Mouse (Mus musculus) MEL (cell line): ENCODE data around the gene Glrp1. TPM values are rescaled to one million over a fixed set of nuclear protein-coding genes. Genes with fewer than 3 reads are reported as not detected.

Source experiments
- DNase-seq: peaks from one replicate; pipeline ENCODE4 v3.0.0; 2011; ENCODE audit warnings: low read depth, low spot score
- H3K27ac ChIP-seq: 2 replicates; pipeline ENCODE4 v1.5.1; 2012; ENCODE audit warnings: low read depth, mild to moderate bottlenecking, control low read depth, low read length, moderate library complexity; ENCODE audit not compliant: control insufficient read depth
- H3K27me3 ChIP-seq, 2 experiments: fragments of 150-350 bp in 1 of 2; sonication (generic) in 1 of 2; 2 replicates each; pipeline ENCODE4 v1.6.1; 2012; ENCODE audit warnings: low read length in 2 of 2, mild to moderate bottlenecking in 2 of 2, improper control_type of control experiment in 1 of 2, moderate library complexity in 1 of 2; ENCODE audit not compliant: insufficient read depth in 2 of 2, control insufficient read depth in 1 of 2
- H3K36me3 ChIP-seq, 2 experiments: 2 replicates each; pipeline ENCODE4 v1.6.1; 2012 to 2014; ENCODE audit warnings: low read length in 2 of 2, improper control_type of control experiment in 1 of 2, inconsistent platforms in 1 of 2, mild to moderate bottlenecking in 1 of 2; ENCODE audit not compliant: insufficient read depth in 2 of 2, control insufficient read depth in 1 of 2
- H3K4me1 ChIP-seq, 2 experiments: fragments of 150-350 bp in 1 of 2; sonication (generic) in 1 of 2; 2 replicates each; pipeline ENCODE4 v1.6.1; 2012; ENCODE audit warnings: low read length in 2 of 2, improper control_type of control experiment in 1 of 2, mild to moderate bottlenecking in 1 of 2; ENCODE audit not compliant: insufficient read depth in 2 of 2, control insufficient read depth in 1 of 2
- H3K4me3 ChIP-seq, 2 experiments: fragments of 150-350 bp in 1 of 2; sonication (generic) in 1 of 2; 2 replicates each; pipeline ENCODE4 v1.5.1; 2012; ENCODE audit warnings: low read depth in 2 of 2, low read length in 2 of 2, mild to moderate bottlenecking in 2 of 2, moderate library complexity in 2 of 2, control low read depth in 1 of 2, improper control_type of control experiment in 1 of 2; ENCODE audit not compliant: control insufficient read depth in 1 of 2, insufficient read depth in 1 of 2
- H3K79me2 ChIP-seq: 2 replicates; pipeline ENCODE4 v1.6.1; 2012; ENCODE audit warnings: mild to moderate bottlenecking, low read length, moderate library complexity; ENCODE audit not compliant: control insufficient read depth, poor library complexity, insufficient read depth
- H3K9ac ChIP-seq: 2 replicates; pipeline ENCODE4 v1.6.1; 2012; ENCODE audit warnings: low read depth, mild to moderate bottlenecking, control low read depth, low read length, moderate library complexity; ENCODE audit not compliant: control insufficient read depth, poor library complexity, severe bottlenecking
- H3K9me3 ChIP-seq: fragments of 150-350 bp; sonication (generic); replicated peaks from 2 replicates; pipeline ENCODE4 v1.6.1; 2012; ENCODE audit warnings: mild to moderate bottlenecking, low read length, improper control_type of control experiment, moderate library complexity; ENCODE audit not compliant: insufficient read depth
- BHLHE40 ChIP-seq: IDR thresholded peaks from 2 replicates; pipeline ENCODE4 v1.6.1; 2012; ENCODE audit warnings: low read depth, mild to moderate bottlenecking, inconsistent platforms, low read length, improper control_type of control experiment, borderline replicate concordance
- E2F4 ChIP-seq: IDR thresholded peaks from 2 replicates; pipeline ENCODE4 v1.6.1; 2011; ENCODE audit warnings: low read depth, low read length, improper control_type of control experiment, borderline replicate concordance
- ELF1 ChIP-seq: IDR thresholded peaks from 2 replicates; pipeline ENCODE4 v1.6.1; 2014; ENCODE audit warnings: low read depth, mild to moderate bottlenecking, inconsistent platforms, low read length, improper control_type of control experiment, moderate library complexity
- EP300 ChIP-seq, 2 experiments: IDR thresholded peaks; 2 replicates each; pipeline ENCODE4 v1.6.1; 2011; ENCODE audit warnings: improper control_type of control experiment in 2 of 2, low read length in 2 of 2, low read depth in 1 of 2, mild to moderate bottlenecking in 1 of 2
- ETS1 ChIP-seq: IDR thresholded peaks from 2 replicates; pipeline ENCODE4 v1.6.1; 2012; ENCODE audit warnings: low read depth, mild to moderate bottlenecking, inconsistent platforms, low read length, improper control_type of control experiment, moderate library complexity
- GATA1 ChIP-seq: IDR thresholded peaks from 2 replicates; pipeline ENCODE4 v1.6.1; 2011; ENCODE audit warnings: low read depth, low read length, improper control_type of control experiment
- HCFC1 ChIP-seq: IDR thresholded peaks from 2 replicates; pipeline ENCODE4 v1.6.1; 2012; ENCODE audit warnings: low read depth, mild to moderate bottlenecking, inconsistent platforms, low read length, improper control_type of control experiment, moderate library complexity
- KAT2A ChIP-seq: conservative IDR thresholded peaks from 2 replicates; pipeline ENCODE4 v1.6.1; 2012; ENCODE audit warnings: low read depth, low read length, improper control_type of control experiment, inconsistent platforms
- MEF2A ChIP-seq: IDR thresholded peaks from 2 replicates; pipeline ENCODE4 v1.6.1; 2014; ENCODE audit warnings: low read depth, mild to moderate bottlenecking, inconsistent platforms, low read length, improper control_type of control experiment; ENCODE audit not compliant: poor library complexity, insufficient replicate concordance, severe bottlenecking; ENCODE audit errors: extremely low read depth
- MYB ChIP-seq: IDR thresholded peaks from 2 replicates; pipeline ENCODE4 v1.6.1; 2011; ENCODE audit warnings: mild to moderate bottlenecking, low read depth, low read length, improper control_type of control experiment
- MYC ChIP-seq: IDR thresholded peaks from 2 replicates; pipeline ENCODE4 v1.6.1; 2011; ENCODE audit warnings: low read depth, mild to moderate bottlenecking, low read length, improper control_type of control experiment, moderate library complexity
- NELFE ChIP-seq: IDR thresholded peaks from 2 replicates; pipeline ENCODE4 v1.6.1; 2011; ENCODE audit warnings: low read depth, low read length, improper control_type of control experiment
- POLR2A ChIP-seq, 2 experiments: IDR thresholded peaks; 2 replicates each; pipeline ENCODE4 v1.6.1; 2011 to 2012; ENCODE audit warnings: low read length in 2 of 2, mild to moderate bottlenecking in 2 of 2, control low read depth in 1 of 2, improper control_type of control experiment in 1 of 2, low read depth in 1 of 2, moderate library complexity in 1 of 2; ENCODE audit not compliant: control insufficient read depth in 1 of 2, insufficient read depth in 1 of 2, poor library complexity in 1 of 2
- POLR2AphosphoS2 ChIP-seq: IDR thresholded peaks from 2 replicates; pipeline ENCODE4 v1.6.1; 2011; ENCODE audit warnings: low read length, improper control_type of control experiment
- POLR2AphosphoS5 ChIP-seq: IDR thresholded peaks from 2 replicates; pipeline ENCODE4 v1.6.1; 2012; ENCODE audit warnings: low read depth, borderline replicate concordance, mild to moderate bottlenecking, inconsistent platforms, low read length, moderate library complexity, mixed read lengths
- RAD21 ChIP-seq: IDR thresholded peaks from 2 replicates; pipeline ENCODE4 v1.6.1; 2011; ENCODE audit warnings: mild to moderate bottlenecking, low read depth, low read length, improper control_type of control experiment
- RCOR1 ChIP-seq: IDR thresholded peaks from 2 replicates; pipeline ENCODE4 v1.6.1; 2012; ENCODE audit warnings: low read depth, mild to moderate bottlenecking, inconsistent platforms, low read length, improper control_type of control experiment
- SIN3A ChIP-seq: IDR thresholded peaks from 2 replicates; pipeline ENCODE4 v1.6.1; 2012; ENCODE audit warnings: low read length, improper control_type of control experiment, inconsistent platforms
- TAL1 ChIP-seq: IDR thresholded peaks from 2 replicates; pipeline ENCODE4 v1.6.1; 2012; ENCODE audit warnings: mild to moderate bottlenecking, inconsistent platforms, low read length, moderate library complexity, mixed read lengths
- TBP ChIP-seq: IDR thresholded peaks from 2 replicates; pipeline ENCODE4 v1.8.0; 2011; ENCODE audit warnings: low read depth, low read length, improper control_type of control experiment
- TCF12 ChIP-seq: IDR thresholded peaks from 2 replicates; pipeline ENCODE4 v1.6.1; 2014; ENCODE audit warnings: low read depth, mild to moderate bottlenecking, inconsistent platforms, low read length, improper control_type of control experiment, moderate library complexity
- USF1 ChIP-seq: IDR thresholded peaks from 2 replicates; pipeline ENCODE4 v1.6.1; 2014; ENCODE audit warnings: low read depth, mild to moderate bottlenecking, inconsistent platforms, low read length, improper control_type of control experiment, moderate library complexity
- ZKSCAN1 ChIP-seq: IDR thresholded peaks from 2 replicates; pipeline ENCODE4 v1.6.1; 2012; ENCODE audit warnings: low read depth, mild to moderate bottlenecking, inconsistent platforms, low read length, improper control_type of control experiment, moderate library complexity
- ZMIZ1 ChIP-seq: IDR thresholded peaks from 2 replicates; pipeline ENCODE4 v1.6.1; 2012; ENCODE audit warnings: low read depth, mild to moderate bottlenecking, inconsistent platforms, low read length, improper control_type of control experiment, moderate library complexity
- ZNF384 ChIP-seq: IDR thresholded peaks from 2 replicates; pipeline ENCODE4 v1.6.1; 2012; ENCODE audit warnings: low read depth, mild to moderate bottlenecking, inconsistent platforms, low read length, improper control_type of control experiment
- polyA plus RNA-seq, 2 experiments: library from polyadenylated mRNA; stranded (reverse) in 1 of 2; unstranded in 1 of 2; fragments of >175 nt in 1 of 2; fragments of >200 nt in 1 of 2; gene quantifications; 2 replicates each; pipeline versions ENCODE4 v1.2.1 to v1.2.4; 2012; ENCODE audit warnings: low replicate concordance in 2 of 2, low read depth in 1 of 2; ENCODE audit not compliant: insufficient read length in 2 of 2, insufficient read depth in 1 of 2, missing spikeins in 1 of 2
- total RNA-seq: library from RNA; depleted of rRNA; stranded (reverse); fragments of 300-350 nt; gene quantifications from 2 replicates; pipeline ENCODE4 v1.2.3, GENCODE M21; 2012

The Glrp1 gene
- total and polyA plus RNA-seq, 3 experiments = not detected

- no peak for TF ChIP-seq USF1
- no peak for TF ChIP-seq ZMIZ1
- TF ChIP-seq EP300 (IDR thresholded peaks at IDR 0.05; ENCODE audit: low read depth in 1 of 2, low read length in 2 of 2) = no peak
- no peak for TF ChIP-seq TAL1
- TF ChIP-seq POLR2AphosphoS2 = no peak
- TF ChIP-seq ZKSCAN1 = no peak
- no peak for TF ChIP-seq GATA1
- no peaks in the 10 kb centered on the region for H3K79me2 ChIP-seq
- H3K36me3 ChIP-seq = peaks cover 0 to 2% of the 10 kb centered on the region in 2 experiments; a peak in 2 of 4 replicates
- no peak overlapping the region for H3K9ac ChIP-seq
- H3K9me3 ChIP-seq = no peaks in the 10 kb centered on the region
- no peaks in the 10 kb centered on the region for H3K27me3 ChIP-seq
- H3K4me3 ChIP-seq = no peak overlapping the region
- no peak overlapping the region for H3K27ac ChIP-seq
- DNase-seq = no peak
- peaks cover 0 to 5% of the 10 kb centered on the region in 2 experiments; a peak in 2 of 4 replicates for H3K4me1 ChIP-seq
These were observed 33.2 kb downstream of the Glrp1 start for GRCm38 (mm10) chr1:88476554-88477085.

GRCm38 (mm10) chr1:88475502-88475953, 34.3 kb downstream of the Glrp1 start:
- peak; percentile 31; the same call in 1 of the 2 replicates for TF ChIP-seq ETS1
- TF ChIP-seq GATA1 = peak; percentile 45
- TF ChIP-seq BHLHE40 = no peak; the same call in 1 of the 2 replicates
- H3K27ac ChIP-seq = no peak overlapping the region
- H3K4me1 ChIP-seq = peaks cover 0 to 2% of the 10 kb centered on the region in 2 experiments; a peak in 1 of 4 replicates
- no peaks in the 10 kb centered on the region for H3K79me2 ChIP-seq
- no peaks in the 10 kb centered on the region for H3K9me3 ChIP-seq
- H3K9ac ChIP-seq = no peak overlapping the region
- H3K36me3 ChIP-seq = peaks cover 0 to 2% of the 10 kb centered on the region in 2 experiments; a peak in 2 of 4 replicates
- 0 out of 4 replicates have a peak overlapping the region, but pooled peaks of 1 of the 2 experiments have one; percentile 5 for H3K4me3 ChIP-seq
- H3K27me3 ChIP-seq = no peaks in the 10 kb centered on the region
- peak; percentile 42 for DNase-seq

GRCm38 (mm10) chr1:88474598-88474997, 35.3 kb downstream of the Glrp1 start:
- H3K9ac ChIP-seq = no peak overlapping the region
- peaks cover 0 to 2% of the 10 kb centered on the region in 2 experiments; a peak in 1 of 4 replicates for H3K4me1 ChIP-seq
- no peak for DNase-seq
- no peak overlapping the region for H3K4me3 ChIP-seq
- no peak overlapping the region for H3K27ac ChIP-seq
- TF ChIP-seq BHLHE40 (no peak), NELFE (no peak), MYC (no peak), POLR2A (IDR thresholded peaks at IDR 0.05; ENCODE audit: control insufficient read depth in 1 of 2, insufficient read depth in 1 of 2, low read depth in 1 of 2, low read length in 2 of 2, poor library complexity in 1 of 2) (no peak), RCOR1 (no peak), POLR2AphosphoS5 (no peak), USF1 (no peak), MEF2A (no peak), TCF12 (no peak), HCFC1 (no peak), ELF1 (no peak), E2F4 (no peak), MYB (no peak), TAL1 (no peak), ETS1 (no peak), KAT2A (no peak), SIN3A (no peak), ZNF384 (no peak), RAD21 (no peak), TBP (no peak)
- H3K27me3 ChIP-seq = no peaks in the 10 kb centered on the region
- peaks cover 0 to 2% of the 10 kb centered on the region in 2 experiments; a peak in 2 of 4 replicates for H3K36me3 ChIP-seq
- H3K79me2 ChIP-seq = no peaks in the 10 kb centered on the region
- no peaks in the 10 kb centered on the region for H3K9me3 ChIP-seq
